Comparison of ENCODE assay signal across 10 mouse cellular contexts in genomic region chr9:83635997-83636396, GRCm38 (mm10).
A peak's percentile ranks its signal among the peaks of the same experiment; 100 is the strongest.
DNase-seq lines count a peak whose midpoint lies in the region; ATAC-seq and TF ChIP-seq lines count a peak whose summit lies in the region.
"Had no signal": no experiment of that assay in that cellular context is flagged by ENCODE, and none has a peak within 500 bp of the region (broad histone marks: within the 10 kb centered on the region; RNA-seq: fewer than 3 reads in every experiment).

No protein-coding gene starts in this region.

- no peaks in the 10 kb centered on the region for H3K27me3 ChIP-seq in lung, embryonic 14.5 days (ENCODE audit: insufficient read depth, low read length)
- no peaks in the 10 kb centered on the region for H3K27me3 ChIP-seq in forebrain, embryonic 14.5 days (replicated peaks; ENCODE audit: control insufficient read depth, insufficient read depth, low read length)
- H3K27me3 ChIP-seq: intestine, embryonic 15.5 days; liver, embryonic 15.5 days had no signal

- WGBS in lung, embryonic 14.5 days: 15% methylated on average over 7 of the region's 7 CpGs
- WGBS in forebrain, embryonic 14.5 days: 3% methylated on average over 7 of the region's 7 CpGs

- H3K9ac ChIP-seq in lung, embryonic 14.5 days: no peak overlapping the region; the same call in 1 of the 2 replicates
- no peak overlapping the region for H3K9ac ChIP-seq in forebrain, embryonic 14.5 days (ENCODE audit: low read length)
- H3K9ac ChIP-seq: intestine, embryonic 15.5 days; liver, embryonic 15.5 days had no signal

- H3K27ac ChIP-seq in lung, embryonic 14.5 days (ENCODE audit: low read depth): no peak overlapping the region
- no peak overlapping the region for H3K27ac ChIP-seq in forebrain, embryonic 14.5 days (ENCODE audit: low read depth, low read length)
- H3K27ac ChIP-seq: intestine, embryonic 15.5 days; liver, embryonic 15.5 days had no signal

- H3K4me3 ChIP-seq in lung, embryonic 14.5 days (ENCODE audit: low read depth, low read length): no peak overlapping the region
- no peak overlapping the region for H3K4me3 ChIP-seq in forebrain, embryonic 14.5 days (ENCODE audit: low read depth, low read length)
- H3K4me3 ChIP-seq: intestine, embryonic 15.5 days; liver, embryonic 15.5 days had no signal

- no peaks in the 10 kb centered on the region for H3K9me3 ChIP-seq in lung, embryonic 14.5 days (ENCODE audit: low read depth, low read length)
- no peaks in the 10 kb centered on the region for H3K9me3 ChIP-seq in forebrain, embryonic 14.5 days (replicated peaks; ENCODE audit: control insufficient read depth, low read length)
- H3K9me3 ChIP-seq: intestine, embryonic 15.5 days; liver, embryonic 15.5 days had no signal

- no peak overlapping the region for H3K4me2 ChIP-seq in lung, embryonic 14.5 days
- H3K4me2 ChIP-seq in forebrain, embryonic 14.5 days (ENCODE audit: low read length): no peak overlapping the region
- H3K4me2 ChIP-seq: intestine, embryonic 15.5 days; liver, embryonic 15.5 days had no signal

- ATAC-seq in lung, embryonic 14.5 days (ENCODE audit: insufficient read depth): no peak
- peak; percentile 45; the same call in 1 of the 2 replicates for ATAC-seq in forebrain, embryonic 14.5 days
- ATAC-seq in cerebellum, adult (ENCODE audit: insufficient number of reproducible peaks, low FRiP score, low TSS enrichment): no peak
- ATAC-seq: intestine, embryonic 15.5 days had no signal

- no peaks in the 10 kb centered on the region for H3K36me3 ChIP-seq in lung, embryonic 14.5 days (ENCODE audit: insufficient read depth)
- H3K36me3 ChIP-seq in forebrain, embryonic 14.5 days (ENCODE audit: control insufficient read depth, insufficient read depth, low read length): no peaks in the 10 kb centered on the region
- H3K36me3 ChIP-seq: intestine, embryonic 15.5 days; liver, embryonic 15.5 days had no signal

- TF ChIP-seq CTCF in lung, embryonic 14.5 days (IDR thresholded peaks at IDR 0.05; ENCODE audit: low read depth): no peak

- H3K4me1 ChIP-seq in lung, embryonic 14.5 days (ENCODE audit: insufficient read depth): 0 out of 2 replicates have a peak, but pooled peaks cover 2% of the 10 kb centered on the region
- no peaks in the 10 kb centered on the region for H3K4me1 ChIP-seq in forebrain, embryonic 14.5 days (ENCODE audit: control insufficient read depth, insufficient read depth, low read length)
- H3K4me1 ChIP-seq: intestine, embryonic 15.5 days; liver, embryonic 15.5 days had no signal

- DNase-seq in lung, embryonic 14.5 days: peak; percentile 25
- DNase-seq in lung, postnatal 4 days: no peak
- DNase-seq in forebrain, embryonic 14.5 days (ENCODE audit: low spot score): peak; percentile 46
- DNase-seq in mesoderm, embryonic 11.5 days (ENCODE audit: low read depth, low spot score): peak; percentile 34
- no peak for DNase-seq in spleen, postnatal 10 days (ENCODE audit: low spot score in 2 of 2)
- DNase-seq in cerebellum, adult 8-10 months: no peak
- DNase-seq: right cerebral cortex, postnatal 4 days had no signal

Comparison
In these comparisons a context has a peak if more than half of its experiments do, and no peak if none do; other contexts are left out.
1. DNase-seq: peak in lung, embryonic 14.5 days (single experiment), forebrain, embryonic 14.5 days (single experiment) and mesoderm, embryonic 11.5 days (single experiment); none in lung, postnatal 4 days (0 of 2), spleen, postnatal 10 days (0 of 2) and cerebellum, adult 8-10 months (single experiment).